Mouse (Mus musculus) neural tube, embryonic 12.5 days (tissue): ENCODE results near the gene 1700020L24Rik. TPM values are rescaled to one million over a fixed set of nuclear protein-coding genes. Genes with fewer than 3 reads are reported as not detected.

Source experiments
- ATAC-seq: fragments of 200-750 bp; cut with Nextera tagmentation; 2 replicates; pipeline ENCODE4 v1.8.0; 2017; ENCODE audit warnings: low read depth, mild to moderate bottlenecking, moderate TSS enrichment, moderate library complexity; ENCODE audit not compliant: low FRiP score
- H3K27ac ChIP-seq: fragments of 300-500 bp; sonication (generic); 2 replicates; pipeline ENCODE4 v1.5.1; 2016
- H3K27me3 ChIP-seq: fragments of 300-500 bp; sonication (generic); replicated peaks from 2 replicates; pipeline ENCODE4 v1.6.1; 2016; ENCODE audit warnings: mild to moderate bottlenecking
- H3K36me3 ChIP-seq: fragments of 300-500 bp; sonication (generic); 2 replicates; pipeline ENCODE4 v1.6.1; 2016; ENCODE audit warnings: mild to moderate bottlenecking
- H3K4me1 ChIP-seq: fragments of 300-500 bp; sonication (generic); 2 replicates; pipeline ENCODE4 v1.6.1; 2016
- H3K4me2 ChIP-seq: fragments of 300-500 bp; sonication (generic); replicated peaks from 2 replicates; pipeline ENCODE4 v1.6.1; 2016; ENCODE audit warnings: mild to moderate bottlenecking
- H3K4me3 ChIP-seq: fragments of 300-500 bp; sonication (generic); 2 replicates; pipeline ENCODE4 v1.5.1; 2016
- H3K9ac ChIP-seq: fragments of 300-500 bp; sonication (generic); 2 replicates; pipeline ENCODE4 v1.6.1; 2016; ENCODE audit warnings: mild to moderate bottlenecking
- H3K9me3 ChIP-seq: fragments of 300-500 bp; sonication (generic); 2 replicates; pipeline ENCODE4 v1.6.1; 2016; ENCODE audit warnings: mild to moderate bottlenecking
- WGBS: fragments of 180-500 bp; shearing (Covaris S2); methylation state at CpG from one replicate; pipeline ENCODE4 v1.1.7; 2016; 5-methylcytosine and 5-hydroxymethylcytosine counted together
- polyA plus RNA-seq: library from polyadenylated mRNA; unstranded; fragments of >200 nt; fragmentation: Nextera tagmentation; extraction: Ambion mirVana; gene quantifications from 2 replicates; pipeline ENCODE4 v1.2.1, GENCODE M21; 2016

The 1700020L24Rik gene
- polyA plus RNA-seq, 1 experiment from 2014 or later, result 0.76 TPM

DNA sequence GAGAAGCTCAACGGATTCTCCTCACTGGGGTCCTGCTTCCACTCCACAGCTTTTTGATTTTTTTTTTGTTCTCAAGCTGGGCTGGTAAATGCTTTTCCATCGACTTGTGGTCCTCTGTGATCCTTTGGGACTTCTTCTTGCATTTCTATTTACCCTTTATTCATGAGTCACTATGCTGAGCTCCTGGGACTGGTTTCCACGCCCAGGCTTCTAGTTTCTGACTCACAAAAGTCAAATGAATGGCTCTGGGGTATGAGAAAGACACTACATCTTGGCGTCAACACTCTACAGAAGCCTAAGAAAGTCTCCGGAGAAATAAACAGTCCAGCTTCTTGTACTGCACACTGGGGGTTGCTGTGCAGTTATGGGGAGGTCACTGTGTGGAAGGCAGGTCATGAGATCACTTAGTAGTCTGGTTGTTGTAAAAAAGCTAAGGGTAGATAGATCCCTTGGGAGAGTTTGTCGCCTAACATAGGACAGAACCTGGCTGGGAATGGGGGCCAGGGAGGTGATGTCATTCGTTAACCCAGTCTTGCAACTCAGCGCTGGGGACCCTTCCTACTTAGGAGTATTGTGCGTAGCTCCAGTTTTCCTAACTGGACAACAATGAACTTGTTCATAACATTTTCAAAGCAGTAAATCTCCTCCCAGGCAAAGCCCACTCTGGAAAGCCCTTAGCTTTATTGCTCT lies 20.6 kb downstream of the 1700020L24Rik start:
- no peaks in the 10 kb centered on the region for H3K9me3 ChIP-seq
- H3K9ac ChIP-seq, result no peak overlapping the region
- H3K4me2 ChIP-seq, result no peak overlapping the region
- peaks cover 12% of the 10 kb centered on the region for H3K4me1 ChIP-seq
- ATAC-seq, result no peak
- H3K27ac ChIP-seq, result no peak overlapping the region
- H3K36me3 ChIP-seq, result no peaks in the 10 kb centered on the region
- 63% methylated on average over 9 of the region's 9 CpGs for WGBS
- peaks cover 24% of the 10 kb centered on the region for H3K27me3 ChIP-seq
- H3K4me3 ChIP-seq, result no peak overlapping the region

DNA sequence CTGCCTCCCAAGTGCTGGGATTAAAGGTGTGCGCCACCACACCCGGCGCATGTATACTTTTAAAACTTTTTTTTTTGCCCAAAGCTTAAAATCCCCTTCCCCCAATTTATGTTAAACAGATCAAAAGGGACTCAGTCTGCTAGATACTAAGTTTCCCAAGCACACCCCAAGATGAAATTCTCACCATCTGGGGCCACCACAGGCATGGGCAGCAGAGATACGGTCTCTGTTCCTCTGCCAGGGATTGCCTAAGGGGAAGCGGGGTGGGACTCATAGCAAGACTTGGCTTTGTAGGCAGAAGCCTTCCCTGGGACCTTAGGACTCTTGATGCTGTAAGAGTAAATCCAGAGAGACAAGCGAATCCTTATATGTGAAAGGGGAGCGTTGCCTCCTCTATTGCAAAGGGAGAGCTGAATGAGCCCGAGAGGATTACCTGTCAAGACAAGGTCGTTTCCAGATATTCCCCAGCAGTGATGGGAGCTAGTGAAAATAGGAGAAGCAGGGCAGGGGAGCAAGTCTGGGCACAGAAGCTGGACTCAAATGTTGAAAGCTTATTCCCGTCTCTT lies 24.1 kb downstream of the 1700020L24Rik start:
- no peaks in the 10 kb centered on the region for H3K9me3 ChIP-seq
- H3K4me3 ChIP-seq, result no peak overlapping the region
- no peak overlapping the region for H3K27ac ChIP-seq
- peaks cover 46% of the 10 kb centered on the region for H3K27me3 ChIP-seq
- H3K9ac ChIP-seq, result no peak overlapping the region
- H3K4me2 ChIP-seq, result 0 out of 2 replicates have a peak overlapping the region, but pooled peaks have one; percentile 98
- WGBS, result 73% methylated on average over 10 of the region's 10 CpGs
- H3K4me1 ChIP-seq, result peaks cover 14% of the 10 kb centered on the region
- no peak for ATAC-seq
- no peaks in the 10 kb centered on the region for H3K36me3 ChIP-seq

DNA sequence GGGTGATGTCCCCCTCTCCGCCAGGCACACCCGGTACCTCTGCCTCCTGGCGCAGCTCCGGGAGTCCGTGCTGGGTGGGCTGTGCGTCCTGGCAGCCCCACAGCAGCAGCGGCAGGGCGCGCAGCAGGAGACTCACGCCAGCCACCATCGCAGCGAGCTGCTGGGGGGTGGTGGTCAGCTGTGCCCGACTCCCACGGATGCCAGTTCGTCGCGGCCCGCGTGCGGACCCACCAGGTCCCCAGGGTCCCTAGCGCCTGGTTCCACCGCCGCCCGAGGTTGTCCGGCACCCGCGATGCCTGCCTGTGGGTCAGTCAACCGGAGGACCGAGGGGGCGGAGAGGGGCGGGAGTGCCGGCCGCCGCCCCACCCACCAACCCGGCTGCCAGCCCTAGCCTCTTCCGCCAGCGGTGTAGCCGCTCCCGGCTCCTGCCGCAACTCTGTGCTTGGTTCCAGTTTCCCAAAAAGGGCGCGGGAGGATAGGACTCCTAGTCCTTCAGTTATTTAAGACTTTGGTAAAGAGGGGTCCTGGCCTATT lies 25.3 kb downstream of the 1700020L24Rik start, which contains the start of gene Mmp28:
TSS of gene Mmp28 (minus strand) at position 361 of the 534 bp plus-strand sequence.
- Histone ChIP-seq H3K9ac (peak within 1 kb of the TSS; percentile 72), H3K27ac (no peak within 1 kb of the TSS), H3K27me3 (peaks cover 46% of the 10 kb centered on the region), H3K4me2 (peak within 1 kb of the TSS; percentile 98), H3K9me3 (no peaks in the 10 kb centered on the region), H3K4me3 (peak within 1 kb of the TSS; percentile 60), H3K36me3 (no peaks in the 10 kb centered on the region), H3K4me1 (peaks cover 14% of the 10 kb centered on the region)
- no peak for ATAC-seq
- under 1% methylated on average over 39 of the region's 42 CpGs for WGBS

DNA sequence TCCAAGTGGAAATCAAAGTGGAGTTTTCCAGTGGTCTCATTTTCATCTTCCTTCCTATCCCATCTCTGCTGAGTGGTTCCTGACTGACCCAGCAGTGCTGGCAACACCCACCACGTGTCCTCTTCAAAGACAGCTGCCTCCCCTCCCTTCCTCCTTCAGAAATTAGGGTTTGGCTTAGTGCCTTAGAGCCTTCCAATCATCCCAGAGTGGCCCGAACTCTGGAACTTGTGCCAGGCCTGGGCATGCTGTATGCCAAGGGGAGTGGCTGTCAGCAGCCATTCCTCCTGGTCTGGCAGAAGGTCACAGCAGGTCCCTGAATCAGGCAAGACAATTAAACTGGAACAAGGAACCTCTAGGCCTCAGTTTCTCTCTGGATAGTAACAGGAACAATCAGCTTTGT lies 28.5 kb downstream of the 1700020L24Rik start:
- H3K27me3 ChIP-seq, result peaks cover 39% of the 10 kb centered on the region
- 22% methylated on average over 2 of the region's 2 CpGs for WGBS
- no peaks in the 10 kb centered on the region for H3K36me3 ChIP-seq
- no peaks in the 10 kb centered on the region for H3K9me3 ChIP-seq
- no peak overlapping the region for H3K4me3 ChIP-seq
- H3K27ac ChIP-seq, result no peak overlapping the region
- H3K9ac ChIP-seq, result no peak overlapping the region
- H3K4me2 ChIP-seq, result no peak overlapping the region
- no peak for ATAC-seq
- peaks cover 10% of the 10 kb centered on the region for H3K4me1 ChIP-seq

DNA sequence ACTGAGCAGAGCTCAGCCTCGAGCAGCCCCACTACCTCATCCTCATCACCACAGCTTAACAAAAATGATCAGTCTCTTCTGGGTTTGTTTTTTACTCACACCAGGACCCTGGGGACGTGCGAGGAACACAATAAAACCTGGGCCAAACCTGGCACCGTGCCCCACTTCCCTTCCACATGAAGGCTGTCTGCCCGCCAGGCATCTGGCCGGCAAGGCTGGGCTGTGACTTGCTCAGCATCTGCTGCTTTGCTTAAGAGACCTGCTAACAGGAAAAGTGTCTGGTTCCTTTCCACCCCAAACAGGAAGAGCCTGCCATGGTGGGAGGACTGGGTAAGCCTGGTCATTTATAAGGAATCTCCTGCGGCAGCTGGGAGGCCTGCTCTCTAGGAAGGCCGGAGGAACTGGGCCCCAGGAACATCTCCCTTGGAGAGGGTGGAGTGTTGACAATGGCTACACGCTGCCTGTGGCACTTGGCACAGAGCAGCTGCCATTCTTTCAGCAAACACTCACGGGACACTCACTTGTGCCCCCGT lies 29.7 kb downstream of the 1700020L24Rik start:
- no peak overlapping the region for H3K4me2 ChIP-seq
- no peak overlapping the region for H3K27ac ChIP-seq
- H3K4me1 ChIP-seq, result peaks cover 10% of the 10 kb centered on the region
- H3K27me3 ChIP-seq, result peaks cover 30% of the 10 kb centered on the region
- no peak overlapping the region for H3K9ac ChIP-seq
- WGBS, result 65% methylated on average over 11 of the region's 11 CpGs
- no peaks in the 10 kb centered on the region for H3K36me3 ChIP-seq
- no peak for ATAC-seq
- H3K9me3 ChIP-seq, result no peaks in the 10 kb centered on the region
- H3K4me3 ChIP-seq, result no peak overlapping the region

DNA sequence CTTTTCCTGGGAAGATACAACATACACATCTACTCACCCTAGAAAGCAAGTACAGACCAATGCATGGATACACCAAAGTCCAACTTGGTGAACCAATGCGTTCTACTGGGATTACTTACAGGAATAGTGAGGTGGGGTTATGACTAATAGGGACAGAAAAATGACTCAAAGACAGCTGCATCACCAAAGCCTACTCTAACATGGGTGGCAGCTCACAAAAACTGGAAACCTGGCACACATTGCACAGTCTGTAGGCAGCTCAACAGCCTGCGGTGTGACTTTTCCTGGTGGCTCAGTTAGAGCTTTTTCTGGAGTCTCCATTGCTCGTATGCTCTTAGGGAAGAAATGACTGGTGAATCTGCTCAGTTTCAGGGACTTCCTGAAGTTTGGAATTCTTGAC lies 31.3 kb downstream of the 1700020L24Rik start:
- Histone ChIP-seq H3K4me3 (no peak overlapping the region), H3K9me3 (no peaks in the 10 kb centered on the region), H3K9ac (no peak overlapping the region), H3K27ac (no peak overlapping the region), H3K4me2 (no peak overlapping the region), H3K36me3 (no peaks in the 10 kb centered on the region), H3K27me3 (peaks cover 15% of the 10 kb centered on the region), H3K4me1 (peaks cover under 1% of the 10 kb centered on the region; the same call in 1 of the 2 replicates)
- no peak for ATAC-seq
- WGBS, result 93% methylated on average over 3 of the region's 3 CpGs

DNA sequence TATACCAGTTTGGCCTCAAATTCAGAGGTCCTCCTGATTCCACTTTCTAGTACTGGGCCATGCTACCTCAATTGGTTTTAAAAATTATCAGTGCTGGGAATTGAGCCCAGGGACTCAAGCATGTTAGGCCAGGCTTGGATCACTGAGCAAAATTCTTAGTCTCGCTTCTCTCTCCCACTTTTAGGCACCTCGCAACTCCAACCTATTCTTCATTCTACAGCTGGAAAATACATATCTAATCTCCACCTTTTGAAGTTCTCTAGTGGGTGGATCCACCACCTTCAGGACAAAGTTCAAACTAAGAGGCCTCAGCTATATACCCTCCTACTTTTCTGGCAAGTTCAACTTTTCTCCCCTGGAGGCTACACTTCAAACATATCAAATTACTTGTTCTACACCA lies 34.3 kb downstream of the 1700020L24Rik start:
- Histone ChIP-seq H3K9ac (no peak overlapping the region), H3K4me1 (peaks cover 10% of the 10 kb centered on the region), H3K36me3 (peaks cover 4% of the 10 kb centered on the region; the same call in 1 of the 2 replicates), H3K27ac (no peak overlapping the region), H3K27me3 (no peaks in the 10 kb centered on the region), H3K4me2 (peak overlapping the region; percentile 89; the same call in 1 of the 2 replicates), H3K4me3 (no peak overlapping the region), H3K9me3 (no peaks in the 10 kb centered on the region)
- no peak for ATAC-seq
- 81% methylated on average over 2 of the region's 2 CpGs for WGBS

DNA sequence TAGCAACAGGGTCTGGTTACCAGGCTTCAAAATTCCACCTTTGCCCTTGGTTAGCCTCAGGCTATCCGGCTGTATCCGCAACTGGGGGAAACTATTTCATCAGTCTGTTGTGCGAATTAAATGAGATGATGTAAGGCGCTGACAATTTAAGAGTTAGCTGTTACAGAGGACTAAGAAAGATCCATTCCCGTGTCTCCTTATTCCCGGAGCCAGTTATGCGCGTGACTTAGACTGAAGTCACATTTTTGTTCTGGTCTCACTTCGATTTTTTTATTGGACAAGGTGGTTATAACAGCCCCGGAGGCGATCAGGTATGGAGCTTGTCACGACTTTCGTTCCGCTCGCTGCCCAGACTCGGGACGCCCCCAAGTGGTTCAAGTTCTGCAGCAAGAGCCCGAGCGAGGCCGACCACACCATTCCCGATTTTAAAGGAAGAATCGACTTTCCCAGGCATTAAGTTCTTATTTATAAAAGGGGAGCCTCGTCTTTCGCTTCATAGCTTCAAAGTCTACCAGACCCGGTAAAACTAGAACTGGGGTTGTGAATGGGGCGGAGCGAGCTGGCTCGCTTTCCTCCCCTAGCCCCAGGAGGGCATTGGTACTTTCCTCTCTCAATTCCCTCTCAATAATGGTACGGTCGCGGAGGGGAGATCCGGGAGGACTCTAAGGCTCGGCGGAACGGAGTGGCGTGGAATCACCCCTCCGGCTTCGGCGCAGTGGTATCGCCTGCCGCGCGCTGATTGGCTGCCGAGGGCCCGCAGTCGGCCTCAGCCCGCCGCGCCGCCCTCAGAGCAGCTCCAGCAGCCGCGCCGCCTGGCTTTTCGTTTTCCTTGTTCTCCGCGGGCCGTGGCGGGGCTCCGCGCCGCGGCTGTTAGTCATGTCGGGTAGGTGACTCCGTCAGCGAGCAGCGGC lies 35.1 kb downstream of the 1700020L24Rik start, which contains the start of gene Taf15:
TSS of gene Taf15 (plus strand) at position 763 of the 911 bp plus-strand sequence.
- peak; percentile 98 for ATAC-seq
- Histone ChIP-seq H3K4me2 (peak within 1 kb of the TSS; percentile 89), H3K36me3 (peaks cover 5% of the 10 kb centered on the region; the same call in 1 of the 2 replicates), H3K4me3 (peak within 1 kb of the TSS; percentile 89), H3K27ac (peak within 1 kb of the TSS; percentile 96), H3K9me3 (no peaks in the 10 kb centered on the region), H3K4me1 (peaks cover 10% of the 10 kb centered on the region), H3K27me3 (no peaks in the 10 kb centered on the region), H3K9ac (peak within 1 kb of the TSS; percentile 93)
- WGBS, result under 1% methylated on average over 66 of the region's 66 CpGs

DNA sequence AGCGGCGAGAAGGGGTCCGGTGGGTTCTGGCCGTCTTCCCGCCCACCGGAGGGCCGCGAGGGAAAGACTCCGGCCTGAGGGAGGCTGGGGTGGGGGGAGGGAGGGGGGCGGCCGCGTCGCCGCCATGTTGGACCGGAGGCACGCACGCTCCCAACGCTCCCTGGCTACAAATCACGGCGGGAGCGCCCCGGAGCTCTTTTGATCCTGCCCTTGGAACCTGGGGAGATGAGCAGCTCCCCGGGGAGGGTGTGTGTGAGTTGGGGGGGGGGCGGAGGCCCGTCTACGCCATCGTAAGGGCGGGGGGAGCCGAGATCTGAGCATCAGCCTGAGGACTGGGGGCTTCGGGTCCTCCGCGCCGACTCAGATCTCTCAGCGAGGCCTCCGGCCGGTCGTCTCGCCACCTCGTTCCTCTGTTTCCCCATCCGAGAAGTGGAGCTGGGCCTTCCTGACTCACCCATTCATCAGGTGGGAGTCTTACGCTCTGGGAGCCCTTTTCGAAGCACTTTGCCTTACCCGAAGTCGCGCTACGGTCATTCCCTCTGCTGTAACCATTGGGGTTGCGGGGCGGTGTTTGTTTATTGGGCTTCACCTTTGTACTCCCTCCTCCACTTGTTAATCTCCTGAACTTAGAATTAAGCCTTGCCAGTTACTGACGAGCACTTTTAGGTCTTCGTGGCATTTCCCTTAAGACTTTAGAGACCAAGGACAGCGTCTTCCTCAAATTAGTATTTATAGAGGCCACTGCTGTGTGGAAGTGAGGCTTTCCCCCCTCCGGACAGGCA lies 35.9 kb downstream of the 1700020L24Rik start:
- Histone ChIP-seq H3K9ac (peak overlapping the region; percentile 93), H3K9me3 (no peaks in the 10 kb centered on the region), H3K27ac (peak overlapping the region; percentile 96), H3K4me2 (peak overlapping the region; percentile 89), H3K36me3 (peaks cover 11% of the 10 kb centered on the region; the same call in 1 of the 2 replicates), H3K27me3 (no peaks in the 10 kb centered on the region), H3K4me3 (peak overlapping the region; percentile 89), H3K4me1 (peaks cover 10% of the 10 kb centered on the region)
- WGBS, result under 1% methylated on average over 51 of the region's 52 CpGs
- ATAC-seq, result peak; percentile 90
